Mouse (Mus musculus) c-Kit-positive CD71-positive TER-119-negative erythroid progenitor cells, embryonic 14.5 days (primary cell): ENCODE data around the gene Col7a1.

Source experiments
- DNase-seq: peaks from one replicate; pipeline ENCODE4 v3.0.0-alpha.2; 2013; ENCODE audit warnings: low read depth

Gene Col7a1

DNA sequence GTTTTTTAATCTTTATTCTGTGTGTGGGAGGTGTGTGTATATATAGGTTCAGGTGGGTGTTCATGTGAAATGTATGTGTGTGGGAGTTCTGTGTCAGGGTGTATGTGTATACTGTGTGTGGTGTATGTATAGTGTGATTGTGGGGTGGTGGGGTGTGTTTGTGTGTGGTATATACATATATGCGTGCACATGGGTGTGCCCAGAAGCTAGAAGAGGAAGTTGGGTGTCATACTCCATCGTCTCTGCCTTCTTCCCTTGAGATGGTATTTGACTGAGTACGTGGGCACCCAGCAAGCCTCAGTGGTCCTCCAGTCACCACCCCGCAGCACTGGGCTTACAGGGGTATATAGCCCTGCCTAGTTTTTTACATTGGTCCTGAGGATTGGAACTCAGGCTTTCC, 68.0 kb downstream of the Col7a1 start:
- DNase-seq: no peak

- DNase-seq: no peak
Observed at GRCm38 (mm10) chr9:109022866-109023685, 69.7 kb downstream of the Col7a1 start.

- no peak for DNase-seq
Observed at GRCm38 (mm10) chr9:109027521-109027920, 74.1 kb downstream of the Col7a1 start.

DNA sequence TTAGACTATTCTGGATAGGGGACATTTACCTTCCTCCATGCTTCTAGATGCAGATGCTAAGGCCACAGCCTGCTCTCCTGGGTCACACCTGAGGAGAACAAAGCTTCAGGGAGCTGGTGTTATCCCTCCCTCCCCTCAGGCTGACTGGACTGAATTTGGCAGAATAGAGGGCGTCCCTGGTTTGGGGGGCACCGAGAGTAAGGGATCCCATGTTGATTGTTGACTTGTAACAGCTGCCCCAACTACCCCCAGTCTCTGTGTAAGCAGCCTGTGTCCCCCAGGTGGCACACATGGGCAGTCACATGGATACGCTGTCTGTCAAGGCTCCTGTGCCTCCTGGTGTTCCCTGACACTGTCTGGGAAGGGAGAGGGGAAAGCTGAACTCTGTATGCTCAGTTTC, 75.0 kb downstream of the Col7a1 start:
- DNase-seq: no peak

DNA sequence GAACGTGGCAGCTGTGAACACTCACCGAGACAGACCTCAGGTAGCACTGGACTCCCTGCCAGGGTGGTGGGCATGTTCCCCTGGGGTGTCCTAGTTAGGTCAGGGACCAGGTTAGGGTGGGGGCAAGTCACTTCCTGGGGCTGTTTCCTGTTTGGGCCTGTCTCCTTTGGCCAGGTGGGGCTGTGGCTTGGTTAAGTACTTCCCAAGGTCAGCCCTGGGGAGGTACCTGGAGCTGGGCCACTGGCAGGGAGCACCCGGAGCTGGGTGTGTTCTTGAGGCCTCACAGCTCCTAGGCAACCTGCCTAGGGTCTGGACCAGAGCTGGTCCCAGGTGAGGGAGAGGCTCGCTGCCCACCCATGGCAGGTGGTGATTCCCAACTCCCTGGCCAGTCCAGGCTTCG, 75.5 kb downstream of the Col7a1 start:
- no peak for DNase-seq

- no peak for DNase-seq
Observed at GRCm38 (mm10) chr9:109030312-109030711, 76.9 kb downstream of the Col7a1 start.

GRCm38 (mm10) chr9:109031001-109031400, 77.6 kb downstream of the Col7a1 start:
- no peak for DNase-seq

GRCm38 (mm10) chr9:109031686-109032085, 78.3 kb downstream of the Col7a1 start:
- DNase-seq: no peak

- no peak for DNase-seq
Observed at GRCm38 (mm10) chr9:109032435-109032834, 79.0 kb downstream of the Col7a1 start.
